In the genomic region with DNA sequence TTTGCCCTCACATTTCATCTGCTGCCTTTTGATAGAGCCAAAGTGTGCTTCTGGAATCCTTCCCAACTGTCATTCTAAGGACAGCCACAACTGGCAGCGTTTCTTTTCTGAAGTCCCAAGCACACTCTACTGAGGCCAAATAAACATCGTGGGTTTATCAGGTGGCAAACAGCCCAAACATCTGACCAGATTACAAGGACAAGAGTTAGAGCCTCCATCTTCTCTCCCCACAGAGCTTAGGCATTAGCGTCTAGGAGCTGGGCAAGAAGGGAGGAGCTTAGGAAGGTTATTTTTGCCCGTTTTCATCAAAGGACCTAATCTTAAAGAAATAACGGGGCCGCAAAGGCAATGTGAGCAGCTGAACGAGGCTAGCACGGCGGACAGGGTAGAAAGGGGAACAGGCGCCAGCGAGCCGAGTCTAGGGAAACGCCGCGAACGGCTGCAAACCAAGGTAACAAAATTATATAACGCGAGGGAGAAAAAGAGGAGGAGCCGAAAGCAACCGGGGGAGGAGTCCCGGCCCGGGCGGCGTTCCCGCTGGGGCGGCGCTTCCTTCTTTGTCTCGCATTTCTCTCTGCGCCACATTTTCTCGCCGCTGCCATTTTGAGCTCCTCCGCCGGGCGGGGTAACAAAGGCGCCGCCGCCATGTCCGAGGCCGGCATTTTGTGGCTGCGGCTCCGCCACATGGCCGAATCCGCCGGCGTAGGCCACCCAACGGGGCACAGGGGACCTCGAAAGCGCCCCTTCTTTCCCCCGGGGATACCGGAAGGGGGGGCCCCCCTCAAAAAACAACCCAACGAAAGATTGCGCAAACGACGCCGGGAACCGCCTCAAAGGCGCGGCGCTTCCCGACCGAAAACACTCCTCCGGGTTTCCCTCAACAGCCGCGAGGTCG, we compare ENCODE assay signal across 8 mouse cellular contexts. TPM values are rescaled to one million over a fixed set of nuclear protein-coding genes. Genes with fewer than 3 reads are reported as not detected.
A peak's percentile ranks its signal among the peaks of the same experiment; 100 is the strongest.
DNase-seq lines count a peak whose midpoint lies in the region; ATAC-seq lines count a peak whose summit lies in the region.

No protein-coding gene starts in this region.

- peak; percentile 7 for ATAC-seq in hindbrain, embryonic 13.5 days (ENCODE audit: low FRiP score)

- H3K27me3 ChIP-seq in hindbrain, embryonic 13.5 days, result no peaks in the 10 kb centered on the region

- WGBS in hindbrain, embryonic 13.5 days, result under 1% methylated on average over 65 of the region's 65 CpGs

- peak overlapping the region; percentile 99 for H3K27ac ChIP-seq in hindbrain, embryonic 13.5 days

- peaks cover 39% of the 10 kb centered on the region for H3K36me3 ChIP-seq in hindbrain, embryonic 13.5 days

- peak overlapping the region; percentile 89 for H3K4me3 ChIP-seq in hindbrain, embryonic 13.5 days

- H3K4me2 ChIP-seq in hindbrain, embryonic 13.5 days, result peak overlapping the region; percentile 85

- peak overlapping the region; percentile 100 for H3K9ac ChIP-seq in hindbrain, embryonic 13.5 days

- peak; percentile 97 for DNase-seq in NIH3T3 (ENCODE audit: low read depth)
- DNase-seq in cerebellum, postnatal 10 days, result peak; percentile 95 to 96
- DNase-seq in frontal cortex, postnatal 14 days (ENCODE audit: low spot score in 2 of 2), result peak; percentile 77 to 80
- DNase-seq in layer of hippocampus, postnatal 36 days, result peak; percentile 88 to 89
- DNase-seq in lung, postnatal 25 days (ENCODE audit: low spot score), result peak; percentile 93
- peak; percentile 74 for DNase-seq in retina, adult 2 months (ENCODE audit: low read depth, low spot score)
- DNase-seq in thymus, postnatal 25 days, result peak; percentile 89

- H3K4me1 ChIP-seq in hindbrain, embryonic 13.5 days (replicated peaks), result peaks cover 43% of the 10 kb centered on the region

- no peaks in the 10 kb centered on the region for H3K9me3 ChIP-seq in hindbrain, embryonic 13.5 days

RNA-seq across cellular contexts. Expression of a gene that starts 1.6 kb away (rescaled TPM):
- 431 and 450 TPM in 2 replicates for polyA plus RNA-seq in hindbrain, embryonic 13.5 days (2015; fragmentation: Nextera tagmentation; extraction: Ambion mirVana)
- total RNA-seq in layer of hippocampus, postnatal 36 days (2021), result 100 to 1,000 TPM; 814 to 831 TPM

RNA-seq across cellular contexts. Expression of a gene that starts 1.7 kb away (rescaled TPM):
- polyA plus RNA-seq in hindbrain, embryonic 13.5 days (2015; fragmentation: Nextera tagmentation; extraction: Ambion mirVana), result 15.7 and 18.2 TPM in 2 replicates
- total RNA-seq in layer of hippocampus, postnatal 36 days (2021), result 10 to 100 TPM; 10.4 to 14.9 TPM

RNA-seq across cellular contexts. Expression of a gene that starts 8.0 kb away (rescaled TPM):
- polyA plus RNA-seq in hindbrain, embryonic 13.5 days (2015; fragmentation: Nextera tagmentation; extraction: Ambion mirVana), result 9.1 and 9.7 TPM in 2 replicates
- 1 to 10 TPM; 4.8 to 5.1 TPM for total RNA-seq in layer of hippocampus, postnatal 36 days (2021)

RNA-seq across cellular contexts. Expression of a gene that starts 36.4 kb away (rescaled TPM):
- polyA plus RNA-seq in hindbrain, embryonic 13.5 days (2015; fragmentation: Nextera tagmentation; extraction: Ambion mirVana), result 0.78 and 1.3 TPM in 2 replicates
- total RNA-seq in layer of hippocampus, postnatal 36 days (2021), result not detected

RNA-seq across cellular contexts. Expression of a gene that starts 37.0 kb away (rescaled TPM):
- polyA plus RNA-seq in hindbrain, embryonic 13.5 days (2015; fragmentation: Nextera tagmentation; extraction: Ambion mirVana), result 17.4 and 17.6 TPM in 2 replicates
- 10 to 100 TPM; 15.5 to 18.0 TPM for total RNA-seq in layer of hippocampus, postnatal 36 days (2021)

Comparison
In these comparisons a context has a peak if more than half of its experiments do, and no peak if none do; other contexts are left out.
1. Peak in every context shown above with its lines: DNase-seq, ATAC-seq, H3K4me3 ChIP-seq and H3K27ac ChIP-seq.